Mouse (Mus musculus) megakaryocyte-erythroid progenitor cell, adult 5-6 weeks (primary cell): Measurements from ENCODE around the gene Gm28870. TPM values are rescaled to one million over a fixed set of nuclear protein-coding genes. Genes with fewer than 3 reads are reported as not detected.
"Not testable (repeated sequence)": the region's sequence is repeated elsewhere in the genome, so short reads cannot be mapped to it uniquely, and the experiment has no call there.

Experiments used
- ATAC-seq: replicated peaks from 2 replicates; pipeline ENCODE4 v1.8.0; 2016; ENCODE audit warnings: mild to moderate bottlenecking, inconsistent platforms; ENCODE audit not compliant: severe bottlenecking, poor library complexity, low FRiP score, low TSS enrichment
- total RNA-seq, 2 experiments: library from RNA; stranded (forward) in 1 of 2; stranded (reverse) in 1 of 2; fragments of 200-1000, 215-1000 nt in 1 of 2; fragments of >200 nt in 1 of 2; fragmentation: Nextera tagmentation in 1 of 2; gene quantifications; 2 replicates each; pipeline ENCODE4 v1.2.3; 2014 to 2017

Gene Gm28870
- total RNA-seq (2014; fragmentation: Nextera tagmentation) = not detected in 2 replicates
- total RNA-seq (2017) = not detected in 2 replicates

- not testable (repeated sequence) for ATAC-seq
Observed at GRCm38 (mm10) chrY:50096976-50097375, at the start of gene Gm28870. Gene Gm28870 (plus strand): TSS chrY:50097276.
